Mouse (Mus musculus) hindbrain, postnatal 0 days (tissue): Measurements from ENCODE around the gene Zfp966. TPM values are rescaled to one million over a fixed set of nuclear protein-coding genes. Genes with fewer than 3 reads are reported as not detected.
"Not testable (repeated sequence)": the region's sequence is repeated elsewhere in the genome, so short reads cannot be mapped to it uniquely, and the experiment has no call there.

Experiments
- ATAC-seq: fragments of 200-750 bp; cut with Nextera tagmentation; 2 replicates; pipeline ENCODE4 v1.8.0; 2017; ENCODE audit warnings: mild to moderate bottlenecking, moderate TSS enrichment, moderate library complexity
- DNase-seq: peaks from one replicate; pipeline ENCODE4 v3.0.0-alpha.2; 2015; ENCODE audit warnings: low spot score
- H3K27ac ChIP-seq: fragments of 300-500 bp; sonication (generic); 2 replicates; pipeline ENCODE4 v1.5.1; 2014; ENCODE audit warnings: mild to moderate bottlenecking
- H3K27me3 ChIP-seq: fragments of 300-500 bp; sonication (generic); 2 replicates; pipeline ENCODE4 v1.6.1; 2014; ENCODE audit warnings: low read length, mixed read lengths; ENCODE audit not compliant: insufficient read depth
- H3K36me3 ChIP-seq: fragments of 300-500 bp; sonication (generic); 2 replicates; pipeline ENCODE4 v1.6.1; 2014; ENCODE audit warnings: low read length, mixed read lengths; ENCODE audit not compliant: insufficient read depth
- H3K4me1 ChIP-seq: fragments of 300-500 bp; sonication (generic); 2 replicates; pipeline ENCODE4 v1.6.1; 2014; ENCODE audit warnings: antibody characterized with exemption, low read length, mixed read lengths; ENCODE audit not compliant: insufficient read depth
- H3K4me2 ChIP-seq: fragments of 300-500 bp; sonication (generic); 2 replicates; pipeline ENCODE4 v1.6.1; 2014; ENCODE audit warnings: low read depth, mild to moderate bottlenecking, low read length, moderate library complexity, mixed read lengths
- H3K4me3 ChIP-seq: fragments of 300-500 bp; sonication (generic); 2 replicates; pipeline ENCODE4 v1.5.1; 2014; ENCODE audit warnings: low read length
- H3K9ac ChIP-seq: fragments of 300-500 bp; sonication (generic); replicated peaks from 2 replicates; pipeline ENCODE4 v1.6.1; 2014; ENCODE audit warnings: mild to moderate bottlenecking, low read length, moderate library complexity, mixed read lengths
- H3K9me3 ChIP-seq: fragments of 300-500 bp; sonication (generic); 2 replicates; pipeline ENCODE4 v1.6.1; 2016; ENCODE audit warnings: low read length, mixed read lengths
- WGBS: fragments of 180-500 bp; shearing (Covaris S2); extraction: QIAGEN DNeasy Blood & Tissue Kit; methylation state at CpG from one replicate; pipeline ENCODE4 v1.1.7; 2014; 5-methylcytosine and 5-hydroxymethylcytosine counted together
- polyA plus RNA-seq: library from polyadenylated mRNA; unstranded; fragments of >200 nt; fragmentation: Nextera tagmentation; extraction: Ambion mirVana; gene quantifications from 2 replicates; pipeline ENCODE4 v1.2.1, GENCODE M21; 2015
- total RNA-seq: library from RNA; depleted of rRNA; stranded (reverse); fragments of >200 nt; gene quantifications from 2 replicates; pipeline ENCODE4 v1.2.3, GENCODE M21; 2014; rRNA removed

Zfp966 gene
- total RNA-seq (1.7 and 5.5 TPM in 2 replicates), polyA plus RNA-seq (0.65 and 1.1 TPM in 2 replicates)

- not testable (repeated sequence) for H3K9me3 ChIP-seq, H3K36me3 ChIP-seq, ATAC-seq, H3K4me3 ChIP-seq, H3K27me3 ChIP-seq, H3K4me1 ChIP-seq, H3K9ac ChIP-seq, DNase-seq, H3K27ac ChIP-seq, H3K4me2 ChIP-seq
- WGBS = no CpG with 5 or more reads among the region's 6 CpGs
Observed at GRCm38 (mm10) chr2:175931000-175931399, at the start of gene Zfp966. Zfp966 (minus strand) TSS chr2:175931100.

- not testable (repeated sequence) for ATAC-seq, H3K27ac ChIP-seq, H3K27me3 ChIP-seq, DNase-seq, H3K9me3 ChIP-seq, H3K4me3 ChIP-seq, H3K4me1 ChIP-seq, H3K4me2 ChIP-seq, H3K36me3 ChIP-seq, H3K9ac ChIP-seq
- WGBS = no CpG with 5 or more reads among the region's 4 CpGs
Observed at GRCm38 (mm10) chr2:175965031-175965430, 34.1 kb upstream of the Zfp966 start, which contains the start of gene Gm2026. Gm2026 (plus strand) TSS chr2:175965331.

- DNase-seq, H3K27ac ChIP-seq, H3K4me2 ChIP-seq, H3K4me3 ChIP-seq, ATAC-seq, H3K36me3 ChIP-seq, H3K9ac ChIP-seq, H3K9me3 ChIP-seq, H3K27me3 ChIP-seq, H3K4me1 ChIP-seq: not testable (repeated sequence)
- WGBS = no CpG with 5 or more reads among the region's 7 CpGs
Observed at GRCm38 (mm10) chr2:175869024-175869423, 61.9 kb downstream of the Zfp966 start, which contains the start of gene Gm6710. Gm6710 (plus strand) TSS chr2:175869219.

Other genes starting within 250 kb of the Zfp966 start
- gene Zfp969, start 227.5 kb downstream of the Zfp966 start, total RNA-seq = 1.3 TPM in 1 of 2 replicates, not detected in the other
- gene Zfp969, start 227.5 kb downstream of the Zfp966 start, polyA plus RNA-seq = 18.6 and 21.5 TPM in 2 replicates
- gene Gm2007, start 189.6 kb downstream of the Zfp966 start, total RNA-seq = not detected in 2 replicates
- not detected in 2 replicates for gene Gm2007, start 189.6 kb downstream of the Zfp966 start, polyA plus RNA-seq
- 1.4 and 4.8 TPM in 2 replicates for gene Gm14288, start 130.0 kb downstream of the Zfp966 start, total RNA-seq
- 2.2 and 3.5 TPM in 2 replicates for gene Gm14288, start 130.0 kb downstream of the Zfp966 start, polyA plus RNA-seq
- gene Gm6710, start 61.9 kb downstream of the Zfp966 start, total RNA-seq = 11.0 and 12.7 TPM in 2 replicates
- gene Gm6710, start 61.9 kb downstream of the Zfp966 start, polyA plus RNA-seq = 33.0 and 37.6 TPM in 2 replicates
- 9.6 and 15.8 TPM in 2 replicates for gene Gm2026, start 34.2 kb upstream of the Zfp966 start, total RNA-seq
- 19.7 and 22.8 TPM in 2 replicates for gene Gm2026, start 34.2 kb upstream of the Zfp966 start, polyA plus RNA-seq
- gene Gm2004, start 218.7 kb upstream of the Zfp966 start, total RNA-seq = 0.52 TPM in 1 of 2 replicates, not detected in the other
- 0.30 and 0.83 TPM in 2 replicates for gene Gm2004, start 218.7 kb upstream of the Zfp966 start, polyA plus RNA-seq